Mouse (Mus musculus) NIH3T3 (cell line): ENCODE measurements around the gene Srp68.

Experiments used
- DNase-seq: peaks from one replicate; pipeline ENCODE4 v3.0.0-alpha.2; 2012; ENCODE audit warnings: low read depth

Srp68 gene

GRCm38 (mm10) chr11:116274045-116274666 is at the start of gene Srp68:
TSS of gene Srp68 (minus strand) at chr11:116274217.
- peak; percentile 96 for DNase-seq

- peak; percentile 95 for DNase-seq
Measured at GRCm38 (mm10) chr11:116318719-116319659, 45.0 kb upstream of the Srp68 start.

GRCm38 (mm10) chr11:116312359-116312758 is 38.3 kb upstream of the Srp68 start:
- DNase-seq: no peak

GRCm38 (mm10) chr11:116311169-116311568 is 37.2 kb upstream of the Srp68 start:
- DNase-seq: peak; percentile 68

GRCm38 (mm10) chr11:116309601-116310000 is 35.6 kb upstream of the Srp68 start:
- no peak for DNase-seq

- DNase-seq: peak; percentile 27
Measured at GRCm38 (mm10) chr11:116307762-116308531, 33.9 kb upstream of the Srp68 start.

- DNase-seq: no peak
Measured at GRCm38 (mm10) chr11:116307019-116307725, 33.2 kb upstream of the Srp68 start, which contains the start of gene Exoc7. TSS of gene Exoc7 (minus strand) at chr11:116307233.

GRCm38 (mm10) chr11:116306126-116306982 is 32.3 kb upstream of the Srp68 start:
- DNase-seq: peak; percentile 97

GRCm38 (mm10) chr11:116305423-116305822 is 31.4 kb upstream of the Srp68 start:
- DNase-seq: no peak

GRCm38 (mm10) chr11:116298621-116299020 is 24.6 kb upstream of the Srp68 start:
- no peak for DNase-seq

- no peak for DNase-seq
Measured at GRCm38 (mm10) chr11:116298221-116298620, 24.2 kb upstream of the Srp68 start.

GRCm38 (mm10) chr11:116297017-116297416 is 23.0 kb upstream of the Srp68 start:
- no peak for DNase-seq

- no peak for DNase-seq
Measured at GRCm38 (mm10) chr11:116296191-116296734, 22.2 kb upstream of the Srp68 start.

- DNase-seq: peak; percentile 87
Measured at GRCm38 (mm10) chr11:116294319-116294718, 20.3 kb upstream of the Srp68 start.

- no peak for DNase-seq
Measured at GRCm38 (mm10) chr11:116293538-116294137, 19.6 kb upstream of the Srp68 start.

- DNase-seq: no peak
Measured at GRCm38 (mm10) chr11:116292401-116292800, 18.4 kb upstream of the Srp68 start.

- no peak for DNase-seq
Measured at GRCm38 (mm10) chr11:116290556-116290955, 16.5 kb upstream of the Srp68 start.

- peak; percentile 24 for DNase-seq
Measured at GRCm38 (mm10) chr11:116287351-116287750, 13.3 kb upstream of the Srp68 start.

- no peak for DNase-seq
Measured at GRCm38 (mm10) chr11:116285770-116286191, 11.8 kb upstream of the Srp68 start.

GRCm38 (mm10) chr11:116283982-116284381 is 10.0 kb upstream of the Srp68 start:
- no peak for DNase-seq
